Mouse (Mus musculus) ovary, postnatal 36 days (tissue): ENCODE data around the gene Taf10.

Source experiments
- DNase-seq: peaks from one replicate; pipeline ENCODE4 v3.0.0; 2022; ENCODE audit warnings: low spot score, mixed read lengths

Taf10 gene

GRCm38 (mm10) chr7:105743926-105744590 lies at the start of gene Taf10:
Gene Taf10 (minus strand): TSS chr7:105744361.
- DNase-seq: peak; percentile 83

GRCm38 (mm10) chr7:105793701-105794100 lies 49.5 kb upstream of the Taf10 start:
- no peak for DNase-seq

GRCm38 (mm10) chr7:105791147-105791546 lies 47.0 kb upstream of the Taf10 start:
- no peak for DNase-seq

GRCm38 (mm10) chr7:105787285-105788140 lies 43.4 kb upstream of the Taf10 start, which contains the start of gene Dchs1:
Gene Dchs1 (minus strand): TSS chr7:105787654.
- peak; percentile 18 for DNase-seq

GRCm38 (mm10) chr7:105786506-105787284 lies 42.5 kb upstream of the Taf10 start:
- no peak for DNase-seq

- no peak for DNase-seq
Observed at GRCm38 (mm10) chr7:105784556-105784955, 40.4 kb upstream of the Taf10 start.

GRCm38 (mm10) chr7:105783861-105784260 lies 39.7 kb upstream of the Taf10 start:
- no peak for DNase-seq

GRCm38 (mm10) chr7:105778553-105779265 lies 34.5 kb upstream of the Taf10 start:
- no peak for DNase-seq

- DNase-seq: no peak
Observed at GRCm38 (mm10) chr7:105777797-105778552, 33.8 kb upstream of the Taf10 start.

- DNase-seq: no peak
Observed at GRCm38 (mm10) chr7:105777316-105777715, 33.2 kb upstream of the Taf10 start.

GRCm38 (mm10) chr7:105776026-105776425 lies 31.9 kb upstream of the Taf10 start:
- no peak for DNase-seq

- DNase-seq: no peak
Observed at GRCm38 (mm10) chr7:105774661-105775060, 30.5 kb upstream of the Taf10 start.

GRCm38 (mm10) chr7:105773041-105773440 lies 28.9 kb upstream of the Taf10 start:
- DNase-seq: no peak

- DNase-seq: no peak
Observed at GRCm38 (mm10) chr7:105772331-105772730, 28.2 kb upstream of the Taf10 start.

- no peak for DNase-seq
Observed at GRCm38 (mm10) chr7:105769959-105770358, 25.8 kb upstream of the Taf10 start.

GRCm38 (mm10) chr7:105767729-105768165 lies 23.6 kb upstream of the Taf10 start:
- no peak for DNase-seq

GRCm38 (mm10) chr7:105764331-105764730 lies 20.2 kb upstream of the Taf10 start:
- no peak for DNase-seq

- no peak for DNase-seq
Observed at GRCm38 (mm10) chr7:105762517-105763270, 18.5 kb upstream of the Taf10 start.

GRCm38 (mm10) chr7:105761813-105762484 lies 17.8 kb upstream of the Taf10 start:
- no peak for DNase-seq

- no peak for DNase-seq
Observed at GRCm38 (mm10) chr7:105753281-105753680, 9.1 kb upstream of the Taf10 start.
